Mouse (Mus musculus) forebrain, embryonic 15.5 days (tissue): ENCODE measurements around the gene Snx7. TPM values are rescaled to one million over a fixed set of nuclear protein-coding genes. Genes with fewer than 3 reads are reported as not detected.

Source experiments
- ATAC-seq: fragments of 200-750 bp; cut with Nextera tagmentation; replicated peaks from 2 replicates; pipeline ENCODE4 v1.8.0; 2017; ENCODE audit warnings: mild to moderate bottlenecking, moderate TSS enrichment, moderate library complexity
- H3K27ac ChIP-seq: fragments of 300-500 bp; sonication (generic); replicated peaks from 2 replicates; pipeline ENCODE4 v1.5.1; 2015; ENCODE audit warnings: mild to moderate bottlenecking, inconsistent platforms
- H3K27me3 ChIP-seq: fragments of 300-500 bp; sonication (generic); 2 replicates; pipeline ENCODE4 v1.6.1; 2015; ENCODE audit warnings: inconsistent platforms
- H3K36me3 ChIP-seq: fragments of 300-500 bp; sonication (generic); 2 replicates; pipeline ENCODE4 v1.6.1; 2015; ENCODE audit warnings: mild to moderate bottlenecking, inconsistent platforms
- H3K4me1 ChIP-seq: fragments of 300-500 bp; sonication (generic); 2 replicates; pipeline ENCODE4 v1.6.1; 2015; ENCODE audit warnings: inconsistent platforms
- H3K4me2 ChIP-seq: fragments of 300-500 bp; sonication (generic); replicated peaks from 2 replicates; pipeline ENCODE4 v1.6.1; 2015; ENCODE audit warnings: mild to moderate bottlenecking, inconsistent platforms
- H3K4me3 ChIP-seq: fragments of 300-500 bp; sonication (generic); 2 replicates; pipeline ENCODE4 v1.5.1; 2015; ENCODE audit warnings: mild to moderate bottlenecking, inconsistent platforms
- H3K9ac ChIP-seq: fragments of 300-500 bp; sonication (generic); replicated peaks from 2 replicates; pipeline ENCODE4 v1.6.1; 2015; ENCODE audit warnings: mild to moderate bottlenecking, inconsistent platforms
- H3K9me3 ChIP-seq: fragments of 300-500 bp; sonication (generic); 2 replicates; pipeline ENCODE4 v1.6.1; 2016; ENCODE audit warnings: inconsistent platforms
- WGBS: fragments of 180-500 bp; shearing (Covaris S2); methylation state at CpG from one replicate; pipeline ENCODE4 v1.1.7; 2015; ENCODE audit warnings: mixed read lengths; 5-methylcytosine and 5-hydroxymethylcytosine counted together
- polyA plus RNA-seq: library from polyadenylated mRNA; unstranded; fragments of >200 nt; fragmentation: Nextera tagmentation; extraction: Ambion mirVana; gene quantifications from 2 replicates; pipeline ENCODE4 v1.2.1, GENCODE M21; 2015

Snx7 gene
- polyA plus RNA-seq = 15.2 and 17.8 TPM in 2 replicates

- H3K9me3 ChIP-seq = no peaks in the 10 kb centered on the region
- H3K36me3 ChIP-seq = no peaks in the 10 kb centered on the region
- H3K4me3 ChIP-seq = peak within 1 kb of the TSS; percentile 54
- no peaks in the 10 kb centered on the region for H3K27me3 ChIP-seq
- H3K4me1 ChIP-seq = peaks cover 6% of the 10 kb centered on the region
- peak; percentile 100 for ATAC-seq
- H3K4me2 ChIP-seq = peak within 1 kb of the TSS; percentile 79
- H3K27ac ChIP-seq = peak within 1 kb of the TSS; percentile 4
- H3K9ac ChIP-seq = peak within 1 kb of the TSS; percentile 55
- under 1% methylated on average over 53 of the region's 53 CpGs for WGBS
These were observed at the start of gene Snx7 for GRCm38 (mm10) chr3:117868637-117869323. Snx7 (minus strand) TSS chr3:117868936.

- no peak overlapping the region for H3K4me3 ChIP-seq
- ATAC-seq = no peak
- no peaks in the 10 kb centered on the region for H3K4me1 ChIP-seq
- no peak overlapping the region for H3K4me2 ChIP-seq
- H3K27me3 ChIP-seq = no peaks in the 10 kb centered on the region
- WGBS = 70% methylated on average over 3 of the region's 3 CpGs
- H3K9me3 ChIP-seq = no peaks in the 10 kb centered on the region
- no peak overlapping the region for H3K9ac ChIP-seq
- H3K36me3 ChIP-seq = no peaks in the 10 kb centered on the region
- H3K27ac ChIP-seq = no peak overlapping the region
These were observed 46.7 kb upstream of the Snx7 start for GRCm38 (mm10) chr3:117915420-117915819.

DNA sequence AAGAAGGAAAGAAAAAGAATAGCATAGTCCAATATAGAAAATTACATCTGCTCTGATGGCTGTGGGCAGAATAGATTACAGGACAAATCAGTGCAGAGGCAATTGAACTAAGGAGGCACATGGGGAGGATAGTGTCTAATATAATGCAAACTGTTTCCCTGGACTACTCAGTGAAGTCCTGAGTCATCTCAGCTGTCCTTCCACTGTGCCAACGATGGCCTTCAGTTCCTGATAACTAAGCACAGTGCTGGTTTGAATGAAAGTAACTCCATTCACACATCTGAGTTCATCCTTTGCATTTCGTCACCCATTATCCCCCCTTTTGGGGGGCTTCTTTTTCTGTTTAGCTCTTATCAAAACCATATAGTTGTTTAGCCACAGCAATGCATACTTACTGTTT lies 25.0 kb upstream of the Snx7 start:
- no peak overlapping the region for H3K4me2 ChIP-seq
- H3K36me3 ChIP-seq = no peaks in the 10 kb centered on the region
- no peaks in the 10 kb centered on the region for H3K9me3 ChIP-seq
- no peaks in the 10 kb centered on the region for H3K4me1 ChIP-seq
- no peak overlapping the region for H3K4me3 ChIP-seq
- no peaks in the 10 kb centered on the region for H3K27me3 ChIP-seq
- WGBS = 77% methylated on average over 2 of the region's 2 CpGs
- no peak overlapping the region for H3K27ac ChIP-seq
- ATAC-seq = no peak
- no peak overlapping the region for H3K9ac ChIP-seq

DNA sequence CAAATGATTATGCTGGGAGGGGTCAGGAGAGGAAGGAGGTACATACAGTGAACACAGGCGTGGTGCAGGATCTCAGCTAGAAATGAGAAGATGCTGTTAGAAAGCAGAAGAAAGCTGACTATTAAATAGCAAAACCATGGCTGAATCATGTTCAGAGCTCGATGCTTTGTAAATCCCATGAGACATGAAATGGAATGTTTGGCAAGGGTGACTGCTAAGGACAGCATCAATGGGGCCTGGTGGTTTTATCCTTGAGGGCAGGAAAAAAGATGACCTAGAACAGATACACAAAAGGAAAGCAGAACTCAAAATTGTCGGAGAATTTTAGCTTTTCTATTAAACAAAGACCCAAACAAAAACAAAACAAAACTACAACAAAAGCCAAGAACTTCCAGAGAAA lies 6.7 kb upstream of the Snx7 start:
- no peaks in the 10 kb centered on the region for H3K27me3 ChIP-seq
- no peaks in the 10 kb centered on the region for H3K4me1 ChIP-seq
- H3K4me2 ChIP-seq = no peak overlapping the region
- H3K9me3 ChIP-seq = no peaks in the 10 kb centered on the region
- H3K36me3 ChIP-seq = no peaks in the 10 kb centered on the region
- no peak overlapping the region for H3K27ac ChIP-seq
- WGBS = 91% methylated on average over 3 of the region's 3 CpGs
- H3K9ac ChIP-seq = no peak overlapping the region
- ATAC-seq = no peak
- H3K4me3 ChIP-seq = no peak overlapping the region

DNA sequence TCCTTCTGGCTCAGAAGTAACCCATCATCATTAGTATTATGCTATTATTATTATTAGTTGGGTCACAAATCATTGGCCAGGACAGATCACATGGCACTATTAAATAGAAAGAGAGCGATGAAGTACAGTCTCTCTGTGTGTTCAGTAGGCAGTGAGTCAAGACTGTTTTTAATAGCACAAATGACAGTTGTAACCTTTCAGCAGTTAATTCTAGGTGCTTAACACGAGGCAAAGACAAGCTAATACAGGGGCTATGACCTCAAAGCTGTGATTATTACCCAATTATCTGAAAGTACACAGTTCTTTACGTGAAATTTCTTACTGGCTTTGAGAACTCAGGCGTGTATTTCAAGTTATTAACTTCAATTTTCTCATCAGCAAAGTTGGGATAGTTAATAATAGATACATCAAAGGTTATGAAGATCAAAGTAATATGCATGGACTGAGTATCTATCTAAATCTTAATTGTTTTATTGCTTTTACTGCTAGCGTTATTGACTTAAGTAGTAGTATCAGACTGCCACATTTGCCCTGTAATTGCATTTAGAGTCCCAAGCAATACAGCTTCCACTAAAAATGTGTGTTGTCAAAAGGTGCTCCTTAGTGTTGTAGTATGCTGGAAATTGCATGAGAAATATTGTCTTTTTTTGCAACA lies 4.6 kb upstream of the Snx7 start:
- WGBS = 73% methylated on average over 5 of the region's 5 CpGs
- Histone ChIP-seq H3K36me3 (no peaks in the 10 kb centered on the region), H3K4me1 (peaks cover 3% of the 10 kb centered on the region; the same call in 1 of the 2 replicates), H3K4me2 (no peak overlapping the region), H3K27me3 (no peaks in the 10 kb centered on the region), H3K9ac (no peak overlapping the region), H3K4me3 (no peak overlapping the region), H3K9me3 (no peaks in the 10 kb centered on the region), H3K27ac (no peak overlapping the region)
- ATAC-seq = no peak

DNA sequence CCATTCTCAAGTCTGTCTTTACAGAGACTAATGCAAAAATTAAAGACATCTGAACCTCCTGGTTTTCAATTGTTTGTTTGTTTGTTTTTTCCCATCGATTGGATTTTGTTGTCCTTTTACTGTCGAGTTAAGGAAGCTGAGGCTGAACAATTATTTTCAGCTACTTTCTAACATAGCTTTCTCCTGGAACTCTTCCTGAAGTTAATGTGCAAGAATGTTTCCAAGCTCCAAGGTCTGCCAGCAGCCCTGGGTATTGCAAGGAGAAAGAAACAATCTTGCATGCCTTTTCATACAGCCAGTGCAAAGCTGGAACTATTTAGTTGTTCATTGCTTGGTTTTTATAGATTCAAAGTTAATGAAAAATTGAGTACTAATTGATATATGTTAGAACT lies 584 bp upstream of the Snx7 start:
- no peak for ATAC-seq
- Histone ChIP-seq H3K4me2 (peak overlapping the region; percentile 79), H3K4me3 (peak overlapping the region; percentile 54), H3K27ac (peak overlapping the region; percentile 4; the same call in 1 of the 2 replicates), H3K36me3 (no peaks in the 10 kb centered on the region), H3K9ac (peak overlapping the region; percentile 55), H3K27me3 (no peaks in the 10 kb centered on the region), H3K9me3 (no peaks in the 10 kb centered on the region), H3K4me1 (peaks cover 6% of the 10 kb centered on the region)
- 18% methylated on average over 2 of the region's 2 CpGs for whole genome bisulfite sequencing

DNA sequence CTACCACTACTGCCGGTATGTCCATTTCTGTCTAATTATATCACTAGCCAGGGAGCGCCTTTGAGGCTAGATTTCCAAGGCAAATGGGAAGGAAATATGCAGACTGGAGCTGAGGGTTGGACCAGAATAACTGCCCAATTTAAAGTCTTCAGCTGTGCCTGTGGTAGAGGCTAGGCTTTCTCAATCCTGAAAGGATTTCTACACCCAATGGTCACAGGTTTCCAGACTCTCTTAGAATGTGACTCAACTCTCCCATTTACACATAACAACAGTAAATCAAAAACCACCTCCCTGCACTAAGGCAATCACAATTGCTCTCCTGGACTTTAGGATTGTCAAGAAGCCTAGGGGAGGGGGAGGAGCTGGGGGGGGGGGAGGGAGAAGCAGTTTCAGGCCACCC lies 645 bp downstream of the Snx7 start:
- H3K4me2 ChIP-seq = peak overlapping the region; percentile 79
- H3K4me3 ChIP-seq = peak overlapping the region; percentile 54
- H3K4me1 ChIP-seq = peaks cover 6% of the 10 kb centered on the region
- H3K27me3 ChIP-seq = no peaks in the 10 kb centered on the region
- no peak overlapping the region; the same call in 1 of the 2 replicates for H3K27ac ChIP-seq
- H3K9me3 ChIP-seq = no peaks in the 10 kb centered on the region
- H3K36me3 ChIP-seq = no peaks in the 10 kb centered on the region
- WGBS = 70% methylated on average over 2 of the region's 2 CpGs
- no peak for ATAC-seq
- H3K9ac ChIP-seq = peak overlapping the region; percentile 55; the same call in 1 of the 2 replicates

DNA sequence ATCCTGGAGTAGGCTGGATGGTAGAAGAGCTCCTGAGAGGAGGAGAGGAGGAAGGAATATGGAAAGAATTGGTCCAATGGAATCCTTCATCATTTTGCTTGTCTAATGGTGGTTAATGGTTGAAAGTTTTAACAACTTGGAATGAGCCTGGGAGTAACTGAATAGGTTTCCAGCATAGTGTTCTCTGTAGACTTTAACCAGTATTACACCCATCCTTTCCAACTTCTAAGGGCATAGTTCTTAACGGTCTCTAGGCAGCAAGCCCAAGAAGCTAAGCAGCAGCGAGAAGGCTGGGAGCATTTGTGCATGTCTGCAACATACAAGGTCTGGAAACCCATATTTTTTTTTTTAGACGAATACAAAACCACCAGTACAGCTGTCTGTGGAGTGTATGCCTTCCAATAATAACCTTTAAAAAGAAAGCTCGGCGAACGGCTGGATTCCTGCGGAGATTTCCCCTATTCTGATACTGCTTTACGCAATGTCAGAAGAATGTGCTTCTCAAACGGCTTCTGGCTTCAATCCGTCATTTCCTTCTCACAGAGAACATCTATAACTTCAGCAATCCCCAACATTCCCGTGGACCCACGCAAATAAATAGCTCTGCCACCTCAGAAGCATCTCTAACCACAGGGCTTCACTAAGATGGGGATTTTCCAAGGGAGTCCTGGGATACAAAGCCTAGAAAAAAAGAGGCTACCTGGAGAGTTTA lies 1.9 kb downstream of the Snx7 start:
- H3K4me1 ChIP-seq = peaks cover 6% of the 10 kb centered on the region
- H3K4me2 ChIP-seq = no peak overlapping the region
- H3K27me3 ChIP-seq = no peaks in the 10 kb centered on the region
- no peak overlapping the region for H3K4me3 ChIP-seq
- no peak overlapping the region for H3K27ac ChIP-seq
- no peaks in the 10 kb centered on the region for H3K36me3 ChIP-seq
- no peaks in the 10 kb centered on the region for H3K9me3 ChIP-seq
- WGBS = 67% methylated on average over 12 of the region's 12 CpGs
- ATAC-seq = no peak
- no peak overlapping the region for H3K9ac ChIP-seq

DNA sequence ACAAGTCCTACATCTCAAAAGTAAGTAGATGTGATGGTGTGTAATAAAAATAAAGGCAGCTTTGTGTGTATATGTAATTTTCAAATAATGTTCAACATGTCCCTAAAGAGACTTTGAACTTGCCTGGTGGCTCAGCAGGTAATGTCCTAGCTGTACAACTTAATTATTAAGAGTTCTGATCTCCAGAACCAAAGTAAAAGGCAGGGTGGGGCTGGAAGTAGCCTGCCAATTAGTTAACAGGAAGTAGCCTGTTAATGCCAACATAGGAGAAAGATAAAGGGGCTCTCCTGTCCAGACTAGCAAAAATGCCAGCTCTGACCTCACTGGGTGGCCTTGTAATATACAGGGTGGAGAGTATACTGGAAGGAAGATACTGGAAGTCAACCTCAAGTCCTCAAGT lies 3.1 kb downstream of the Snx7 start:
- Histone ChIP-seq H3K36me3 (no peaks in the 10 kb centered on the region), H3K4me2 (no peak overlapping the region), H3K4me3 (no peak overlapping the region), H3K4me1 (peaks cover 6% of the 10 kb centered on the region), H3K9me3 (no peaks in the 10 kb centered on the region), H3K27me3 (no peaks in the 10 kb centered on the region), H3K27ac (no peak overlapping the region), H3K9ac (no peak overlapping the region)
- ATAC-seq = no peak

GRCm38 (mm10) chr3:117862951-117863350 lies 5.8 kb downstream of the Snx7 start:
- no peaks in the 10 kb centered on the region for H3K36me3 ChIP-seq
- no peak overlapping the region for H3K4me3 ChIP-seq
- H3K4me1 ChIP-seq = no peaks in the 10 kb centered on the region; the same call in 1 of the 2 replicates
- H3K9me3 ChIP-seq = no peaks in the 10 kb centered on the region
- H3K27me3 ChIP-seq = no peaks in the 10 kb centered on the region
- H3K4me2 ChIP-seq = no peak overlapping the region
- WGBS = 81% methylated on average over 2 of the region's 2 CpGs
- ATAC-seq = no peak
- H3K9ac ChIP-seq = no peak overlapping the region
- no peak overlapping the region for H3K27ac ChIP-seq

DNA sequence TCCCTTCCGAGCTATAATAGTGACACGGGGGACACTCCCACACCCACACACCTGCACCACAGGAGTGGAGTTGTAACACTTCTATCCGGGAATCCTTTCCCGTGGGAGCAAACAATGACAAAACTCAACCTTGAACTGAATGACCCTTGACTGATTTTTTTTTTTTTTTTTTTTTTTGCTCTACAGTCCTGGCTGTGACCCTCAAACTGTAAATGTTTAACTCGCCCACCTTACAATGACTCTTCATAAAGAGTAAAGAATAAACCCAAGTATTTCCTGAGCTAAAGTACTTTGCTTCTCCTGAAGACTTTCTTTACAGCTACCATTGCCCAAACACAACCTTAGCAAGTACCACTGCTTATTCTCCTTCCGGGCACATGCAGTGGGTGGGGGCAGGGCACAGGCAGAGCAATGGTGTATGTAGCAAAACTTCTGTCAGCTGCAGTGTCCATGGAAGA lies 6.7 kb downstream of the Snx7 start:
- 82% methylated on average over 6 of the region's 6 CpGs for WGBS
- Histone ChIP-seq H3K4me2 (no peak overlapping the region), H3K4me1 (no peaks in the 10 kb centered on the region), H3K27ac (no peak overlapping the region), H3K9me3 (no peaks in the 10 kb centered on the region), H3K36me3 (no peaks in the 10 kb centered on the region), H3K27me3 (no peaks in the 10 kb centered on the region), H3K4me3 (no peak overlapping the region), H3K9ac (no peak overlapping the region)
- ATAC-seq = no peak

GRCm38 (mm10) chr3:117858996-117859395 lies 9.7 kb downstream of the Snx7 start:
- Histone ChIP-seq H3K27ac (no peak overlapping the region), H3K9me3 (no peaks in the 10 kb centered on the region), H3K4me2 (no peak overlapping the region), H3K9ac (no peak overlapping the region), H3K4me1 (no peaks in the 10 kb centered on the region), H3K27me3 (no peaks in the 10 kb centered on the region), H3K4me3 (no peak overlapping the region), H3K36me3 (no peaks in the 10 kb centered on the region)
- ATAC-seq = no peak
- WGBS = 95% methylated on average over 3 of the region's 3 CpGs
